Mouse (Mus musculus) adipocyte (in vitro differentiated cells): ENCODE measurements around the gene Nhej1.

Experiments
- DNase-seq: peaks from one replicate; pipeline ENCODE4 v3.0.0-alpha.2; 2016; ENCODE audit warnings: low spot score

The Nhej1 gene

DNA sequence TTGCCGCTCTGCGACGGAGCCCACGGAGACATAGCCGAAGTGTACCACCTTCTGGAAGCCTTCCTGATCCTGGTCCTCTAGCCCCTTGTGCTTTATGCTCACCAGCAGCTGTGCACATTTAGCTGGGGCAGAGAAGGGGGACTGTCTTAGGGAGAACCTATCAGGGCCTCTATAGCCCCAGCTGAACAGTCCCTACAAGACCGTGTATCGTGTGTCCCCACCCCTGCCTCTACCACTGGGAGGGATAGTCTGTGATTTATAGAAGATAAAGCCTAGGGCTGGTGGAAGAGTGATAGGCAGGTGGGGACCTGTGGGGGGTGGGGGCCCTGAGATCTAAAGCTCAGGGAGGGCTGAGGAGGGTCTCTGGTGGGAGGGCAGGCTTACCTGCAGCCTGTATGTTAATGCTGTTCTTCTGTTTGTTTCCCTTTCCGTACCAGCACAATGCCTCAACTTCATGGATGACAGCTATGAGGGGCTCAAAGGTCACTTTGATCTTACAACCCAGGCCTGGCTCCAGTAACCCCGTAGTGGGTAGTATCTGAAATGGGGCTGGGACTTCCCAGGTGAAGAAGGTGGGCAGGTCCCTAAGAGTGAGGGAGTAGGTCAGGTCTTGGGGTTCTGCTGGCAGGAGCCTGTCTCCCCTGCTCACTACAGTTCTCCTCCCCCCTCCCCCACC, 197.2 kb downstream of the Nhej1 start:
- no peak for DNase-seq

- DNase-seq = peak; percentile 66
These were observed 198.3 kb downstream of the Nhej1 start for GRCm38 (mm10) chr1:74926721-74927120.

DNA sequence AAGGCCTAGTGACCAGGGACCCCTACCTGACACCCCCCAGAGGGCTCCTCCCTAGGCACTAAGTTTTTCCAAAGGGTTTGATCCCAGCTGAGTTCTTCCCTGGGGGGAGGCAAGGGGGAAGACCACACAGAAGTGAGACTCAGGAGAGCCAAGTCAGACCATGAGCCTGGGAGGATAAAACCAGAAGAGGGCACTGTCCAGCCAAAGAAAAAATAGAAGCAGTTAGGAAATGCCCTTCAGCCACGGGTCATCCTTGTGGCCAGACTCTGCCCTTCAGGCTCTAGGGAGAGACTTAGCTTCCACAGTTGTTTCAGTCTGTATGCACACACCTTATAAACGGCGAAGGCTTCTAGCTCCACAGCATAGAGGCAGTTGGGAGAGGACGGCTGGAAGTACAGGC, 200.5 kb downstream of the Nhej1 start:
- peak; percentile 32 for DNase-seq
